Mouse (Mus musculus): ENCODE results near the gene Lrrc3c. TPM values are rescaled to one million over a fixed set of nuclear protein-coding genes. Genes with fewer than 3 reads are reported as not detected.

Lrrc3c gene
- total and polyA plus RNA-seq, 2 experiments from 2014 or later: not detected

DNA sequence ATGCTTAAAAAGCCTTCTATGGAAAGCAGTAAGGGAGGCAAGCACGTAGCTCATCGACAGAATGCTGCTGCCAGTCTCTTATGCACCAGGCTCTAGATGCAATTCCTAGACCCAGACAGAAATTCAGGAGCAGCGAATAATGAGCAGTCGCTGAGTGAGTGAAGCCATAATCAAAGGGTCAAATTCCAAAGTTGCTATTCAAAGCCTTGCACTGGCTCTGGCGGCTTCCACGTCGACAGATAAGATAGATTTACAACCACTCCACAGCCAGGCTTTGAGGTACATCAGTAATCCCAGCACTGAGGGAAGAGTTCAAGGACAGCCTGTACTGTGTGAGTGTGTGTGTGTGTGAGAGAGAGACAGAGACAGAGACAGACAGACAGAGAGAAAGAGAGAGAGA, 37.1 kb upstream of the Lrrc3c start:
- no peaks in the 10 kb centered on the region for H3K9me3 ChIP-seq (ENCODE audit: low read length)
- H3K27ac ChIP-seq: no peak overlapping the region
- WGBS: 42% methylated on average over 7 of the region's 7 CpGs
- H3K27me3 ChIP-seq (ENCODE audit: insufficient read depth, low read length): 0 out of 2 replicates have a peak, but pooled peaks cover 4% of the 10 kb centered on the region
- H3K4me2 ChIP-seq (ENCODE audit: low read depth, low read length): no peak overlapping the region
- no peak for TF ChIP-seq CTCF (IDR thresholded peaks at IDR 0.05; ENCODE audit: low read depth)
- no peak overlapping the region for H3K9ac ChIP-seq (replicated peaks; ENCODE audit: low read length)
- ATAC-seq (no peak), DNase-seq (ENCODE audit: low spot score) (no peak)
- H3K4me3 ChIP-seq (ENCODE audit: low read length): no peak overlapping the region
- H3K36me3 ChIP-seq (ENCODE audit: insufficient read depth, low read length): no peaks in the 10 kb centered on the region
- no peaks in the 10 kb centered on the region for H3K4me1 ChIP-seq (ENCODE audit: insufficient read depth, low read length)

DNA sequence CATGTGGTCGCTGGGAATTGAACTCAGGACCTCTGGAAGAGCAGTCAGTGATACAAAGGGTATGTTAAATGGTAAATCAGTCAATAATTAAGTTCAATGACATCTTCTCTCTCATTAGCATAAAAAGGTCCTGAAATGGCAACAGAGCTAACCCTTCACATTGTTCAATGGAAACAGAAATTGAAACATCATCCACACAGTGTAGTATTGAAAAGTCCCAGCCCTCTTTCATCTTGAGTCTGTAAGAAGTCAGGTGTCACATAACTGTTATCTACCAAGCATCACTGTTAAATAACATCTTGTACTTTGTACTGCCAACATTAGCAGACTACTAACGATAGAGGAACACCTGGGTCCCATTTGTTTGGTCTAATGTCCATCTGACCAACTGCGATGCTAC, 35.1 kb upstream of the Lrrc3c start:
- H3K27me3 ChIP-seq (ENCODE audit: insufficient read depth, low read length): 0 out of 2 replicates have a peak, but pooled peaks cover 2% of the 10 kb centered on the region
- H3K4me3 ChIP-seq (ENCODE audit: low read length): no peak overlapping the region
- no peak overlapping the region for H3K9ac ChIP-seq (replicated peaks; ENCODE audit: low read length)
- 87% methylated on average over 3 of the region's 3 CpGs for WGBS
- no peak overlapping the region for H3K27ac ChIP-seq
- H3K4me2 ChIP-seq (ENCODE audit: low read depth, low read length): no peak overlapping the region
- no peaks in the 10 kb centered on the region for H3K36me3 ChIP-seq (ENCODE audit: insufficient read depth, low read length)
- no peaks in the 10 kb centered on the region for H3K9me3 ChIP-seq (ENCODE audit: low read length)
- TF ChIP-seq CTCF (IDR thresholded peaks at IDR 0.05; ENCODE audit: low read depth): no peak
- ATAC-seq (no peak), DNase-seq (ENCODE audit: low spot score) (no peak)
- H3K4me1 ChIP-seq (ENCODE audit: insufficient read depth, low read length): no peaks in the 10 kb centered on the region

DNA sequence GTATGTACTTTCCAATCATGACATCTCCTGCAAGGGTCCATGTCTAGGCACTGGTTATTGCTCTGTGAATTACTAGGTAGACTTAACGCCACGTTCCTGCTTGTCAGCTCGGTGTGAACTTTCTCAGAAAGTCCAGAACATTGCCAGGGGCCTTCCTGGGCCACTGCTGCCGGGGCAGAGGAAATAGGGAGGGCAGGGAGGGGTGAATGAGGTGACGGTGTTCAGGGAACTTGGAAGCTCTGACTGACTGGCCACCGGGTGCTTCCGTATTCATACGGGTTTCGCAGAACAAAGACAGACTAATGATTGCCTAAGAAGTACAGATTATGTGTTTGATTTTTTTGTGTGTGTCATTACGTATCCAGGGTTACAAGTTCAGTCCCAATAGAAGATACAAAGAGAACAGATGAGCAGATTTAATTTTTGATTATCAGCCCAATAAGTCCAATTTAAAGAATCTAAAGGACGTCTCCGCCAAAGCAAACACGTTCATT, 34.1 kb upstream of the Lrrc3c start:
- no peaks in the 10 kb centered on the region for H3K27me3 ChIP-seq (ENCODE audit: insufficient read depth, low read length)
- H3K27ac ChIP-seq: no peak overlapping the region
- no peaks in the 10 kb centered on the region for H3K9me3 ChIP-seq (ENCODE audit: low read length)
- no peaks in the 10 kb centered on the region for H3K36me3 ChIP-seq (ENCODE audit: insufficient read depth, low read length)
- WGBS: 73% methylated on average over 13 of the region's 13 CpGs
- no peak for TF ChIP-seq CTCF (IDR thresholded peaks at IDR 0.05; ENCODE audit: low read depth)
- no peaks in the 10 kb centered on the region for H3K4me1 ChIP-seq (ENCODE audit: insufficient read depth, low read length)
- no peak overlapping the region for H3K4me3 ChIP-seq (ENCODE audit: low read length)
- no peak for DNase-seq (ENCODE audit: low spot score)
- H3K9ac ChIP-seq (replicated peaks; ENCODE audit: low read length): no peak overlapping the region
- H3K4me2 ChIP-seq (ENCODE audit: low read depth, low read length): no peak overlapping the region
- ATAC-seq: no peak

DNA sequence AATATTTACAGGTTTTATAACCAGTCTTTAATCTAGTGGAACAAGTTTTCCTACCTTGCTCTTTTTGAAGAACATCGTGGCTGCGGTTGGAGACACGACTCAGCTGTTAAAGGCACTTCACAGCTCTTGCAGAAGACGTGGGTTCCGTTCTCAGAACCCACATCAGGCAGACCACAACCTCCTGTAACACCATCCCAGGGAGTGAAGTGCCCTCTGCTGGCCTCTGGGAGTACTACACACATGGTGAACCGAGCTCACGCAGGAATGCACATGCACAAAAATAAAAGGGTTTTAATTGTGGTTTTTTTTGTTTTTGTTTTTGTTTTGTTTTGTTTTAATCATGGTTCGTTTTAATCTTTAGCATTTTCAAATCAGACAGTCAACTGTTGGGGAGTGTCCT, 29.8 kb upstream of the Lrrc3c start:
- Histone ChIP-seq H3K9me3 (ENCODE audit: low read length) (no peaks in the 10 kb centered on the region), H3K4me2 (ENCODE audit: low read depth, low read length) (no peak overlapping the region), H3K4me1 (ENCODE audit: insufficient read depth, low read length) (no peaks in the 10 kb centered on the region), H3K9ac (replicated peaks; ENCODE audit: low read length) (no peak overlapping the region), H3K4me3 (ENCODE audit: low read length) (no peak overlapping the region), H3K27ac (no peak overlapping the region), H3K36me3 (ENCODE audit: insufficient read depth, low read length) (no peaks in the 10 kb centered on the region), H3K27me3 (ENCODE audit: insufficient read depth, low read length) (no peaks in the 10 kb centered on the region)
- ATAC-seq: no peak
- 91% methylated on average over 8 of the region's 8 CpGs for WGBS
- peak; percentile 43; the same call in 1 of the 2 replicates for TF ChIP-seq CTCF (IDR thresholded peaks at IDR 0.05; ENCODE audit: low read depth)
- DNase-seq (ENCODE audit: low spot score): no peak

DNA sequence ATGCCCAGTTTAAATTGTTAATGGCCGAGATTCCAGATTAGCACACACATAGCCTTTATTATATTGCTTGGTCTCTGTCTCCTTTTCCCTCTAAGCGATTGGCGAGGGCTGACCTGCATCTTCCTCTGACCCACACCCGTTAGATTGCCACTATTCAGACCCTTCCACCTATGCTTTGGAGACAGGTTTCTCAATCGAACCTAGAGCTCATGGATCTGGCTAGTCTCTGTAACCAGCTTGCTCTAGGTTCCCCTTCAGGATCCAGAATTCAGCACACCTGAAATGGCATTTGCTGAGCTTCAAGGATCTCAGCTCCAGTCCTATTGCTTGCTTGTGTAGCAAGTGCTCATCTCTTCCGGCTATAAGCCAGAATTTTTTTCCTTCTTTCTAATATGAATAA, 28.6 kb upstream of the Lrrc3c start:
- Histone ChIP-seq H3K27me3 (ENCODE audit: insufficient read depth, low read length) (no peaks in the 10 kb centered on the region), H3K9ac (replicated peaks; ENCODE audit: low read length) (no peak overlapping the region), H3K36me3 (ENCODE audit: insufficient read depth, low read length) (no peaks in the 10 kb centered on the region), H3K4me2 (ENCODE audit: low read depth, low read length) (no peak overlapping the region), H3K9me3 (ENCODE audit: low read length) (no peaks in the 10 kb centered on the region), H3K4me1 (ENCODE audit: insufficient read depth, low read length) (no peaks in the 10 kb centered on the region), H3K27ac (no peak overlapping the region), H3K4me3 (ENCODE audit: low read length) (no peak overlapping the region)
- no peak for DNase-seq (ENCODE audit: low spot score)
- TF ChIP-seq CTCF (IDR thresholded peaks at IDR 0.05; ENCODE audit: low read depth): no peak
- ATAC-seq: no peak
- 79% methylated on average over 6 of the region's 6 CpGs for WGBS

DNA sequence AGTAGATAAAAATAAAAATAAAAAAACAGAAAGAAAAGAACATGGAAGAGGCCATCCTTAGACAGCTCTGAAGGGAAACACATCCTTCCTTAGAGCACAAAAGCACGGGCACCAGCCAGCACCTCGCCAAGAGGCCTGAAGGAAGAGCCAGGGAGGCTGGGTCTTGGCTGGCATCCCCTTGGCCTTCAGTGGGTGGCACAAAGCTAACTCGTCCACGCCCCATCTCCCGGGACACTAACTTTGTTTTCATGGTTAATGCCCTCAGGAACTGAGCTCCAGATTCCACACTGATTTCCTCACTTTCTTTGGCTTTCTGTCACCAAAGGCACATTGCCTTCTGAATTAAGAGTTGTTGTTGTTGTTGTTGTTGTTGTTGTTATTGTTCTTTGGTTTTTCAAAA, 20.3 kb upstream of the Lrrc3c start:
- Histone ChIP-seq H3K36me3 (ENCODE audit: insufficient read depth, low read length) (peaks cover 8% of the 10 kb centered on the region; the same call in 1 of the 2 replicates), H3K4me3 (ENCODE audit: low read length) (no peak overlapping the region), H3K27ac (no peak overlapping the region), H3K9ac (replicated peaks; ENCODE audit: low read length) (no peak overlapping the region), H3K4me1 (ENCODE audit: insufficient read depth, low read length) (no peaks in the 10 kb centered on the region), H3K9me3 (ENCODE audit: low read length) (no peaks in the 10 kb centered on the region), H3K27me3 (ENCODE audit: insufficient read depth, low read length) (no peaks in the 10 kb centered on the region), H3K4me2 (ENCODE audit: low read depth, low read length) (no peak overlapping the region)
- DNase-seq (ENCODE audit: low spot score): peak; percentile 34
- no peak for TF ChIP-seq CTCF (IDR thresholded peaks at IDR 0.05; ENCODE audit: low read depth)
- 53% methylated on average over 5 of the region's 5 CpGs for WGBS
- no peak for ATAC-seq

DNA sequence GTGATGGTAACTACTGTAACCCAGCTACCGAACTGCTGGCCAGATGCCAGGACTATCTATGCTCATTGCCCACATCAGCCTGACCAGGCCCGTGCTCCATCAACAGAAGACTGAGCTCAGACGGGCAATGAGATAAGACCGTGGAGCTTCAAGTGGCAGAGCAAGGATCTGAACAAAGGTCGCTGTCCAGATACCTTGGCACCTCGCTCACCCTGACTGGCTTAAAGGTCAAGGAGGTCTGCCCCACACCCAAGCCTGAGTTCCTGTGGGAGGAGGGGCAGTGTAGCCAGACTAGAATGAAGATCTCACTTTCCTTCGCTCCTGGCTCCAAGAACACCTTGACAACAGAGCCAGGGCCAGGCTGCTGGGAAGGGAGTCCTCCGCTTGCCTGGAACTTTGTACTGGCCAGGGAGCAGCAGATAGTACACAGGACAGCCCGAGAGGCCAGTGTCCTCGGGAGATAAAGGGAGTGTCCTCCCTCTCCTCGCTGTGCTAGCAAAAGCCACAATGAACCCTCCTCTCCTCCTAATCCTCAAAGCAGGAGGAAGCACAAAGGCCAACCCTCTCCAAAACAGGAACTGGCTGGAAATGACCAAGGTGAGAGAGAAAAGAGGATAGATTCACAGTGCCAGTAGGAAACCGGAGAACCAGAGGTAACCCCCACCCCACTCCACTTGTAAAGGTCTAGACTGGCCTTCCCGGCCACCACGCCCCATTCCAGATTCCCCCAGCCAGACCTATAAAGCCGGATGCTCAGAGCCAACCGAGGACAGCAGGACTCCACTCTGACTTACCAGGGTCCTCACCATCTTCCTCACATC, 17.6 kb upstream of the Lrrc3c start:
- ATAC-seq: no peak
- TF ChIP-seq CTCF (IDR thresholded peaks at IDR 0.05; ENCODE audit: low read depth): no peak
- no peak overlapping the region for H3K9ac ChIP-seq (replicated peaks; ENCODE audit: low read length)
- no peaks in the 10 kb centered on the region for H3K27me3 ChIP-seq (ENCODE audit: insufficient read depth, low read length)
- DNase-seq (ENCODE audit: low spot score): no peak
- H3K4me3 ChIP-seq (ENCODE audit: low read length): no peak overlapping the region
- no peak overlapping the region for H3K4me2 ChIP-seq (ENCODE audit: low read depth, low read length)
- peaks cover 16% of the 10 kb centered on the region; the same call in 1 of the 2 replicates for H3K36me3 ChIP-seq (ENCODE audit: insufficient read depth, low read length)
- WGBS: 76% methylated on average over 16 of the region's 16 CpGs
- H3K9me3 ChIP-seq (ENCODE audit: low read length): no peaks in the 10 kb centered on the region
- no peak overlapping the region for H3K27ac ChIP-seq
- peaks cover 8% of the 10 kb centered on the region for H3K4me1 ChIP-seq (ENCODE audit: insufficient read depth, low read length)
